Mouse (Mus musculus) c-Kit-positive CD71-positive TER-119-positive erythroid progenitor cells, embryonic 14.5 days (primary cell): ENCODE measurements around the gene Camta1.

ENCODE experiments used
- DNase-seq: peaks from one replicate; pipeline ENCODE4 v3.0.0-alpha.2; 2013; ENCODE audit warnings: low spot score

Gene Camta1

DNA sequence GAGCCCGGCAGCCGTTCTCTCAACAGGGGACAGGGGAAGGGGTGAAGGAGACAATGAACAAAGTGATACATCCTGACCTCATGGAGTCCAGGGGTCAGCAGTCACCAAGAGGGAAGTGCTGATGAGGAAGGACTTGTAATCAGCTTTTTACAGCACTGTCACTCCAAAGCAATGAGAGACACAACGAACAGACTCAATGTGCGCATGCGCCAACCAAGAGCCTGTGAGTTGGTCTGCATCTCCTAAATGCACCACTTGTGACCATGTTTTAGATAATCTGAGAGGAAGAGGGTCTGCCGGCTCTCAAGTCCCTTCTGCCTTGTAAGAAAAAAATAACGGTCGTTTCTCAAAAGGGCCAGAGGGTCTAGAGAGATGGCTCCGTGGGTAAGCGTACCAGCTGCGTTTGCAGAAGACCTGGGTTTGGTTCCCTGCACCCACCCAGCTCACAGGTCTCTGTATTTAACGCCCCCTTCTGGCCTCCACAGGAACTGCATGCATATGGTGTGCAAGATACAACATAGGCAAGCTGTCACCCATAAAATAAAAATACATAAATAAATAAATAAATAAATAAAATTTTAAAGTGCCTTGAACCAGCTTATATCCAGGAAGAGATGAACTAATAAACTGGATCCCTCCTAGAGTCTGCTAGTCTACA lies 178.7 kb downstream of the Camta1 start:
- DNase-seq, result no peak

DNA sequence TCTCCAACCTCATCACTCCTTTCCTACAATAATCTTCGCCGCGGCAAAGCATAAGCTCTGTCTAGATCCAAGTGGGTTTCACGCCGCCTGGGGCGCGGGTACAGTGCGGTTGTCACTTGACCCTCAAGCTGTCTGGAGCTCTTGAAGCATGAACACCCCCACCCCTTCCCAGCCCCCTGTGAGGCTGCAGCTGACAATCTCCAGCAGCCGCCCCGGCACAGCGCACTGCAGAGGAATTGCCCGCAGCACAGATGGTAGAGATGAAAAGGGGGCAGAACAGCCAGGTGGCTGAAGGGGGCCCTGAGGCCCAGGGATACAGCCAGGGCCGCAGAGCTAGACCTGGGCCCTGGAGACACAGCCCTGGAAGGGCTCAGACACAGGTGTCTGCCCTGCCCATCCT lies 189.2 kb downstream of the Camta1 start:
- no peak for DNase-seq

DNA sequence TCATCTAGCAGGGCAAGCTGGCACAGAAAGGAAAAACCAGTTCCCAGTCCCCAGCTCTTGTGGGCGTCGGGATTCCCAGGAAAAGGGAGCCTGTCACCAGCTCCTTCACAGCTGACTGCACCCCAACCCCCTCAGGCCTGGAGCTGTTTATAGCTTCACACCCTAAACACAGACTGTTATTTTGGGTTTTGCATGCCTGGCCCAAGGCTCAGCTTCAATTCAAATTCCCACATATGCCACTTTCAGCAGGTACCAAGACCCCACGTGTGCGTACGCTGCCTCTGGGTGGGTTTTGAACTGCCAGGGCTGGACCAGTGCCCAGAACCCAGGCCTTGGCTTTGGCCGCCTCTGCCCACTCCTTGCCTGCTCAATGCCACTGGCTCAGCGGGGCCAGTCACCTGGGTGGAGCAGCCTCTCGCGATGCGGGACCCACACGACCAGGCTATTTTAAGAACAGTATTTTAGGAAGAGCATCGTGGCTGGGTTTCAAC lies 195.2 kb downstream of the Camta1 start:
- DNase-seq, result no peak

DNA sequence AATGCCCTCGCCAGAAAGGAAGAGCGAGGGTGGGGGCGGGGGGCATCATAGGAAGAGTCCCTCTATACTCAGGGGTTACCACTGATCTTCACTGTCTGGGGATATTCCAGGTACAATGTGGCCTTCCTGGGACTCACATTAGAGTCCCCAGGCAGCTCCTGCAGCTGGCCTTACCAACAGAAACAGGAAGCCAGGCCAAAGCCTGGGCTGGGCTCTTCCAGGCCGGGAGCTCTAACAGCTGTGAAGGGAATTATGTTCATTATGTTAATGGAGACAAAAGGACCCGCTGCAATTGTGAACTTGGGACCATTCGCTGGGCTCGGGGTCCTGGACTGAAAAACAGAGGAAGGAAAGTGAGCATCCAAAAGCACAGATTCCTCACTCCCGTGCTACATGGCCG lies 200.2 kb downstream of the Camta1 start:
- no peak for DNase-seq

DNA sequence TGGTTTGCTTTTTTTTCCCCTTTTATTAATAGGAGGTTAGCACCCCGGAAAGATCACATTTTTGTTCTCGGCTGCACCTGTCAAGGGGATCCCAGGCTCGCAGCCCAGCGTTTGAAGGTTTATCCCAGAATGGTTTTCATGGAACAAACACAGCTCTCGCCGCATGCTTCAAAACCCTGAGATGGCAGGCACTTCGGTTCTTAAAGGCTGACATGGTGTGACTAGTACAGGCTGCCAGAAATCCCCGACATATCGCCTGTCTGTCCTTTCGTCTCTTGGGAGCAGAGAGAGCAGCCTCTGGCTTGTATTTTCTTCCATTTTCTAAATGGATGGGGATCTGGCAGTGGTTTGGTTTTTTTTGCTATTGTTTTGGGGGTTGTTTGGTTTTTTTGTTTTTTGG lies 205.2 kb downstream of the Camta1 start:
- DNase-seq, result no peak

DNA sequence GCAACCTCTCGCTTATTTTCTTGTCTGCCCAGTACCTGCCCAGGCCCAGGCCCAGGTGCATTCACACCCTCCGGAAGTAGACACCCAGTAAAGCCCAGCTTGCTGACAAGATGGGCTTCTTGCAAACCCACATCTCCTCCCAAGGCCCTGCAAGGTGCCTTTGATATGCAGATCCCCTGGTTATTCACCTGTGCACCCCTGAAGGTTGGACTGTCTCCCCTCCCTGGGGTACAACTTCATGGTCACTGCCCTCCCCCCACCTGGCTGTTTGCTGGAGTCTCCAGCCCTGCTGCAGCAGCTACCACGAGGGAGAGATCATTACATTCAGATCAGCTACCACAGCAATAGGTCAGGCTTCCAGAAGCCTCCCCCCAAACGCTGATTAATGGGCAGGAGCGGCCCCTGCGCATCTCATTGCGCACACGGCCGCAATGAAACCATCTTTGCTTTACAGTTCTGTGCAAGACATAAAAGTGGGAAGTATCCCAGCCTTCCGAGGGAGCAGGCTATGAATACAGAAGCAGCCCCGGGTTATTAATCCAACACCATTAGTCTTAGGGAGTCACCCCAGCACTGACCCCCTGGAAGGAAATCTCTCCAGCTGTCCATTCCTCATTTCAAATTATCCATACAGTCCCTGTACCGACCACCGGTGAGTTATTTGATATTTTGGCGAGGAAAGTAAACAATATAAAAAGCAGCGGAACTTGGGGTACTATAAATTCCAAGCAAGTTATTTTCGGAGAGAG lies 205.9 kb downstream of the Camta1 start:
- no peak for DNase-seq

DNA sequence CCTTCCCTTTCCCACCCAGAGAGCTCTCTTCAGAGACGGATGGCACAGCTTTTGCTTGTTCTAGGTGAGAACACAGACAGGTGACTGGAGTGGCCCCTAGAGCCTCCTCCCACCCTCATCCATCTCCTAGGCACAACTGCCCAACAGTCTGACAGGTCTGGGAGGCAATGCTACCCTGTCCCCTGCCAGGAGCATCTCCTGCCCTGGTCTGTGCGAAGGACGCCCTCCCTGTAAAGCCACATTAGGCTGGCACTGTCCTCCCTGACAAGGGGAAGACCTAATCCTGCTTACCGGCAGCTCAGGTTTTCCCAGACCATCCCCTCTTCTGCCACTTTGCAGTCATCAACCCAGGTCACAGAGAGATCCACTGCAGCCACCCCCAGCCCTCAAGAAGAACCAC lies 206.4 kb downstream of the Camta1 start:
- DNase-seq, result no peak

DNA sequence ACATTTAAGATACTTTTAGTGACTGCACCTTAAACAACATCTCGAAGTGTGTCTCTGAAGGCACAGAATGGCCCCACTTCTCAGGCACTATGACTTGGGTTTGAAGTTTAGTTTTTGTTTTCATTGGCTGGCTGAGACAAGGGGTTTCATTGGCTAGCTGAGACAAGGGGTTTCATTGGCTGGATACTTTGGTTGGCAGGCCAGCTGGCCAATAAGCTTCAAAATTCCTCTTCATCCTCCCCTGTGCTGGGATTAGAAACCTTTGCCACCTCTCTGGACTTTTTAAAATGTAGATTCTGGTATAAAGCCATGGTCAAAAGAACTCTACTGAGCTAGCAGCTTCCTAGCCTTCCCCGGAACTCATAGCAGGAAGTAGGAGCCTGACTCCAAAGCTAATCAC lies 219.3 kb downstream of the Camta1 start:
- no peak for DNase-seq

DNA sequence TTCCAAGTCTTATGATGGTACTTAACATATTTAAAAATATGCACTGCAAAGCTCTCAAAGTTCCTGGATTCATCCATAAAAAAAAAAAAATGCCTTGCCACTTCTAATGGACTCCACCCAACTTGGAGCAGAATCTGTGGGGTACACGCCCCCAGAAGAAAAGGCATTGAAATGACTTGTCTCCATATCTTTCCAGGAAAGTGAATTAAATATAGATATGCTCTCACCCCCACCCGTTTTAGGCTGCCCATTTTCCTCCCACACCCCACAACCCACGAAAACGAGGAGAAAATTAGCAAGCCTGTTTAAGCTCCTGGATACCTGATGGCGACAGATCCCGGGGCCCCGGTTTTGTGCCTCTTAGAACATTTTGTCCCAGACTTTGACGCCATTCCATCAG lies 220.7 kb downstream of the Camta1 start:
- DNase-seq, result no peak

DNA sequence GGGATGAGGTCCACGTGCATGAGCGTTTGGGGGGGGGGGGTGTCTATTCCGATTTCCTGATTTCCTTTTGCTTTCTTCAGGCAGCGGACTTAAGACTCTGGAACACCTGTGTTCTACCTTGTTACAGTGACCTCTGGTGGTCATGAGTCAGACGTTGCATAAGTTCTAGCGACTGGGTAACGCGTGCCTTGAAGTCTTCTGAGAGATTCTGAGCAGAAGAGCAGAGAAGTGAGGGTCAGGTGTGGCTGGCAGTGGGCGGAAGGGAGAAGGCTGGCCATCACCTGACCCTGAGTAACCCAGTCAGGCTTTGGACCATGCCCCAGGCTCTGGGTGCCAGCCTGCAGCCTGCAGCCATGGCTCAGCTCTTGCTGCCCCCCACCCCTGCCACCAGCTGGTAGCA lies 222.7 kb downstream of the Camta1 start:
- no peak for DNase-seq

DNA sequence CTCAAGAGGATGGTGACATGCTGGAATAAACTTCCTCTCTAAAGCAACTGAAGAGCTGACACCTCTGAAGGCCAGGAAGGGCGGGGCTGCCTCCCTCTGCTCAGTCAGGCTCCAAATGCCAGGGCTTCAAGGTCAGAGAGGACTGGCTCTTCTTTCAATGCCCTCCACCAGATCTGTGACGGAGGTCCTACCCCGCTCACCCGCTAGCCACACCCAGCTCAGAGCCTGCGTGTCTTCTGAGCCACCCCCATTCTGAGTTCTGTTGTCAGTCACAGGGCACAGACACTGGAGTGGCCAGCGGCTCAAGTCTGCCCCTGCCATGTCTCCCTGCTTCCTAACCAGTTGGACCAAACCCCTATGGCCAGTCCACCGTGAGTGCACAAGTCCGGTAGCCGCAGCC lies 224.3 kb downstream of the Camta1 start:
- DNase-seq, result no peak

DNA sequence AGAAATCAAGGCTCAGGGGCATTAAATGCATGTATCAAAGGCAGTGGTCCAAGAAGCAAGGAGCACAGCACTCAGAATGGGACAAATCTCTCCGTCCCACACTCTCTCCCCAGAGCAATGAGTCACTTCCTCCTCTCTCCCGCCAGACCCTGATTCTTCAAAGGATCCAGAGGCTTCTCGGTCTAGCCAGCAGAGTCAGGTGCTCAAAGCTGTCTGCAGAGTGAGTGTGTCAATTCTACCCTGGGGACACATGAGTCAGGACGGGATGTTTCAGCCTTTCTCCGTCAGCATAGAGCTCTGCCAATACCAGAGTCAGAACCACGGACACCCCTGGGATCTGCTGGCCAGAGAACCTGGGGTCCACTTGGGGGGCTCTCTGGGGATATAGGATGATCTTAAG lies 226.9 kb downstream of the Camta1 start:
- no peak for DNase-seq

DNA sequence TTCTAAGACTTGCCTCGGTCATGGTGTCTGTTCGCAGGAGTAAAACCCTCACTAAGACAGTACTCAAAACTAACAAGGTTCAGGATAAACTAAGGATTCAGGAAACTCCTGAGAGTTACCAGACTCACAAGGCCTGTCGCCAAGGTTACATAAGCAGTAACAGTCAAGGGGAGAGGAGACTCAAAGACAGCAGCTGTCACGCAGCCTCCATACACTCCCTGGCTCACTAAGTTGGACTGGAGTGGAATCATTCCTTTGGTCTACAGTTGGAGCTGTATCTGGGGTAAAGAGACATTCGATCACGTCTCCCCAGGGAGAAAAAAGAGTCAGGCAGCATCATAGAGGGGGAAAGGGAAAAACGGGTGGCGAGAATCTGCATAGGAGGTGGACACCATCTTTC lies 227.9 kb downstream of the Camta1 start:
- no peak for DNase-seq

DNA sequence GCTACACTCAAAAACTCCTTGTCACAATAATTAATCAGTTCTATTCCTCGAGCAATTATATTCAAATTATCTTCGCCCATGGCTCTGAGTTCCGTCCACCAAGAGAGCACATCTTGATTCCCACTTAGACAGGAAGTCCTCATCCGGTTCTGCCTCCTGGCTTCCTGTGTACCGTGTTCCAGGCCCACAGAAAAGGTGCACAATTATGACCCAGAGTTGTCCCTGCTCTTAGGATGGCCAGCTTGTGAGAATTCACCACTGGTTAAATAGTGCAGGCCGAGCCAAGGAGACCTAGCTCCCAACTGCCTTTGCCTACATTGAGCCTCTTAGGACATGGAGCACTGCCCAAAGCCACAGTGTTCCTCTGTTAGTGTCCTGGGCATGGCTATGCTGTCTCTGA lies 229.4 kb downstream of the Camta1 start:
- DNase-seq, result no peak

DNA sequence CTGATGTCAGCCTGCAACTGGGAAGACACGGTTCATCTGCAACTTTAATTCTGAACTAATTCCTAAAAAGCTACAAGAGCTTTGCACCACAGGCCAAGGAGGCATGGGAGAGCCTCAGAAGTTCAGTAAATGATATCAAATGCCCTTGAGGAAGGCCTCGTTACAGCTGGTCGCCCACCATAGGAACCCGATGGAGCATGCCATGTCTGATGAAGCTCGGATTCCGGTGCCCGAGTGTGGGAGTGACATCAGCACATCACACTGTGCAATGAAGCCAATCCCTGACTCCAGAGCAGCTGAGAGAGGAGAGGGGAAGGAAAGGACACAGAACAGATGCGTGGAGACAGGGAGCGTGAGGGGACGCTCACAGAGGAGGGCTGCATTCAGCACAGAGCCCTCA lies 231.0 kb downstream of the Camta1 start:
- DNase-seq, result no peak

DNA sequence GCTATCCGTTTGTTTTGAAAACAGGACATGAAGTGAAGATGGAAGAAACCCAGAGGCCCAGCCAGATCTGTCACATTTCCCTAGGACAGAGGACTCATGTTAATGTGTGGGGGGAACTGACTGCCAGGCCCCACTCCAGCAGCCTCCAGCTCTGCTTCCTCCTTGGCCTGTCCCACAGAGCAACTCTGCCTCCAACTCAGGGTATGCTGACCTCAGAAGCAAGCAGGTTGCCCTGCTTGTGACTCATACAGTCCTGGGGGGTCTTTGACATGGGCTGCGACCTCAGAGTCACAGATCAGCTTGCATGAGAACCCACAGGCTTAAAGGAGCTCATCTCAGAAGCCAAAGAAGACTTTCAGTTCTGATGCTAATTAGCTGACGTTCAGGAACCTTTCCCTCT lies 231.4 kb downstream of the Camta1 start:
- no peak for DNase-seq

DNA sequence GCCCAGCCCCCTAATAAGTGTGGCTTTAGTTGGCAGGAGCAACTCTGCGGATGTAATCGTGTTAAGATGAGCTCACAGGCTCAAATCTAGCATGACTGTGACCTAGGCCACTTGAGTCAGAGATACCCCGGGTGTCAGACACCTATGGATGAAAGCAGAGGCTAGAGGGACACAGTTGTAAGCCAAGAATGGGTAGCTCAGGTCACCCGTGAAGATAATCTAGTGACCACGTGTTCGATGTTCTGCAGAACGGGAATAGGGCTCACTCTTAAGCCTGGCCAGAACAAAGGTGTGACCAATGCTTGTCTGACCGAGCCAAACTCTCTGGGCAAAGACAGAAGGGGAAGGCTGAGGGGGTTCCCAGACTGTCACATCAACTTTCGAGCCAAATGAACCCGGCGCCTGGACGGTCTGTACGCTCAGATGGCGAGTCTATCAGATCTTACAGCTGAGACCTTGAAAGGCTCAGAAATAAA lies 242.1 kb downstream of the Camta1 start:
- DNase-seq, result no peak

DNA sequence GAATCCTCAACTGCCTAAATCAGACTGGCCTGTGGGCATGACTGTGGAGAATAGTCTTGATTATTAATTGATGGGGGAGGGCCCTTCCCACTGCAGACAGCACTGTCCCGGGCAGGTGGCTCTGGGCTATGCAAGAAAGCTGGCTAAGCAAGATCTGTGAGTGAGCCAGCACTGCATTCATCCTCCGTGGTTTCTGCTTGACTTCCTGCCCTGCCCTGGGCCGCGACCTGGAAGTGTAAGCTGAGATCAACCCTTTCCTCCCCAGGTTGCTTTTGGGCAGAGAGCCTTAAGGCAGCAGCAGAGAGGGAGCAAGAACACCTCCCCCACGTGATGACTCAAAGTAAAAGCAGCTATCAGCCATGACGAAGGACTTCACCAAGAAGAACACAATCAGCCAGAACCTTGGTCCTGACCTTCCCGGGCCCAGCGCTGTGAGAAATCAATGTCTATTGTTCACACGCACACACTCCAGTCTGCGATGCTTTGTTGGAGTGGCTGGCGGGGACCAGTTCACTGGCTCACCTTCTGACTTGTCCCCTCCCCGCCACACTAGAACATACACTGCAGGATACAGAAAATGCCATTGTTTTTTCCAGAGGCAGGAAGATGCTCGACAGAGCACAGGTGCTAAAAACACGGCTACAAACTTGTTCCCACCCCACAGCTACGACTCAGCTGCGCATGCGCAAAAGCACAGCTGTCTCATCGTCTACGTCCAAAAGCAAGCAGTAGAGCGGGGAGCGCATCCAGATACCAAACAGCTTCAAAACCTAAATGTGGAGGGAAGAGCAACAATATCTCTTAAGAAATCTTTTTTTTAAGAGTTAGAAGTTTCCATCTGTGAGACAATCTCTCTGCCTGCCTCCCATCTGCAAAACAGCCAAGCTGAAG lies 243.0 kb downstream of the Camta1 start:
- no peak for DNase-seq

DNA sequence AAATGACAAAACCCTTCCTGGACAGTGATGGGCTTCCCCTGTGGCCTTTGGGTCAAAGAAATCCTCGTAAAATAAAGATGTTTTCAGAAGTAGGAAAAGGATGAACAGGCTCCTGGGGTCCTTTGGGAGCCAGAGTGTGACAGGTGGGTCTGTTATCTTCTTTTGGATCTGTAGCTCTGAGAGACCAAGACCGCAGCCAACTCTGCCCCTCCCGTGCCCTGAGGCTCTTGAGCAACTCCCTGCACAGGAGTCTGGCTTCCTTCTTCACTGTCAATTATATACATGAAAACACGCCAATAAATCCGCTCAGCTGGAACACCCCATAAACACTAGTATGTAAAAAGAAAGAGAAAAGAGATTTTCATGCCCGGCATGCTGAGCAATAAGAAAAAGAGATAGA lies 250.1 kb downstream of the Camta1 start:
- DNase-seq, result no peak

DNA sequence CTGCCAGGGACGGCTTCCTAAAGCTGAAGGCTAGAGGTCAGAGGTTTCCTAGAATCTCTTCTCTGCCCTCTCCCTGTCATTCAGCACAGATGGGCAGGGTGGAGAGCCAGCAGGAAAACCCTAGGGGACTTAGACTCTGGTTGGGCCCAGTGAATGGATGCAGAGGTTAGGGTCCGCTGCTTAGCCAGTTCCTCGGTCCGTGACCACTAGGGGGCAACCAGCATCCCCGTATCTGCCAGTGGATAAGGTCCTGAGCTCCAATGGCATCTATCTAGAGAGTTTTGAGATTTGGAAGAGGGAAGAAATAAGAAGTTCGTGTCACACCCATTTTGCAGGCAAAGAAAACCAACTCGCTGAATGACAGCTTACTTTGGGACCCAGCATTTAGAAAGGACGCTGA lies 251.4 kb downstream of the Camta1 start:
- DNase-seq, result peak; percentile 17

DNA sequence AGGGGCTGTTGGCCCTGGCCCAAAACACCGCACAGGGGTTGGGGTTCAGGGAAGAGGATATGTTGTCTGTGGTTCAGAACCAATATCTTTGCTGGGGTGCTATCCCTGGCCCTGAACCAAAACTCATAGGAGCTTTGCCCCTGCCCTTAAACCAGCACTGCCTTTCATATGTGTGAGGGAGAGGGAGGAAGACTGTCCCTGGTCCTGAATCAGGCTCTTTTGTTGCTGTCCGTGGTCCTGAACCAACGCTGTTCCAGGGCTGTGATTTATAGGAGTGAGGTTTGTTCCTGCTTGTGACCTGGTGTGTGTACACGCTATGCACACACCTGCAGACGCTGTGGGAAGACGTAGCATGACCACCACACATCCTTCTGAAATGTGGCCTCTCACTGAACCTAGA lies 256.8 kb downstream of the Camta1 start:
- peak; percentile 23 for DNase-seq

DNA sequence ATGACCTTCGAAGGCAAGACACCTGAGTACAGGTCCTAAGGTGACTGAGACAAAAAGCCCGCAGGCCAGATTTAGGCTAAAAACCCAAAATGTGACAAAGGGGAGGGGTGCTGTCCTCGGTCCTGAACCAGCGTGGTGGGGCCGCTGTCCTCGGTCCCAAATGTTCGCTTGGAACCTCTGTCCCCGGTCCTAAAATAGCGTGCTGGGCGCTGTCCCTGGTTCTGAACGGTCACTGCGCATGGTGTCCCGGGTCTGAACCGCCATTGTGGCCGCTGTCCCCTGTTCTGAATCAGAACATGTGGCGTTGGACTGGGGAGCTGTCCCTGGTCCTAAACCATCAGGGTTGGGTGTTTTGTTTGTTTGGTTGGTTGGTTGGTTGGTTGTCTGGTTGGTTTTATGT lies 257.2 kb downstream of the Camta1 start:
- DNase-seq, result peak; percentile 34

DNA sequence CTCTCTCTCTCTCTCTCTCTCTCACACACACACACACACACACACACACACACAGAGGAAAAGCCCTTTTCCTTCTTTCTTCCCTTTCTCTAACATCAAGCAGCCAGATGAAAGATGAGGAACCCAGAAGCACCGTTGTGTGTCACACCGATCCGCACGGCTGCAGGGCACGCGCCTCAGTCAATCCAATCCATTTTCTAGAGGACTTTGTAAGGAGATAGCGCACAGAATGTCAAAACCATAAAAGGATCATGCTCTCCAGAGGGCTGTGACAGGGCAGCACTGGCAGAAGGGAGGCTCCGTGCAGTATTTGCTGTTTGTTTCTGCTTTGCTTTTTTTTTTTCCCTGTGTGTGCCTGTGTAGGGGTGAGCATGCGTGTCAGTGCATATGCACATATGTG lies 258.1 kb downstream of the Camta1 start:
- DNase-seq, result no peak
